Mouse (Mus musculus) kidney, embryonic 15.5 days (tissue): Measurements from ENCODE around the gene Rnf224. TPM values are rescaled to one million over a fixed set of nuclear protein-coding genes. Genes with fewer than 3 reads are reported as not detected.

ENCODE experiments used
- ATAC-seq: fragments of 200-750 bp; cut with Nextera tagmentation; replicated peaks from 2 replicates; pipeline ENCODE4 v1.8.0; 2017; ENCODE audit warnings: moderate TSS enrichment; ENCODE audit not compliant: low FRiP score
- H3K27ac ChIP-seq: fragments of 300-500 bp; sonication (generic); 2 replicates; pipeline ENCODE4 v1.5.1; 2015; ENCODE audit warnings: mild to moderate bottlenecking, inconsistent platforms
- H3K27me3 ChIP-seq: fragments of 300-500 bp; sonication (generic); 2 replicates; pipeline ENCODE4 v1.6.1; 2015; ENCODE audit warnings: inconsistent platforms
- H3K36me3 ChIP-seq: fragments of 300-500 bp; sonication (generic); 2 replicates; pipeline ENCODE4 v1.6.1; 2015; ENCODE audit warnings: inconsistent platforms
- H3K4me1 ChIP-seq: fragments of 300-500 bp; sonication (generic); 2 replicates; pipeline ENCODE4 v1.6.1; 2015; ENCODE audit warnings: inconsistent platforms
- H3K4me2 ChIP-seq: fragments of 300-500 bp; sonication (generic); 2 replicates; pipeline ENCODE4 v1.6.1; 2015; ENCODE audit warnings: moderate library complexity, mild to moderate bottlenecking, inconsistent platforms
- H3K4me3 ChIP-seq: fragments of 300-500 bp; sonication (generic); replicated peaks from 2 replicates; pipeline ENCODE4 v1.5.1; 2015; ENCODE audit warnings: mild to moderate bottlenecking, inconsistent platforms
- H3K9ac ChIP-seq: fragments of 300-500 bp; sonication (generic); 2 replicates; pipeline ENCODE4 v1.6.1; 2015; ENCODE audit warnings: mild to moderate bottlenecking, inconsistent platforms
- H3K9me3 ChIP-seq: fragments of 300-500 bp; sonication (generic); replicated peaks from 2 replicates; pipeline ENCODE4 v1.6.1; 2016; ENCODE audit warnings: inconsistent platforms
- WGBS: fragments of 180-500 bp; shearing (Covaris S2); methylation state at CpG from one replicate; pipeline ENCODE4 v1.1.7; 2015; ENCODE audit warnings: mixed read lengths; 5-methylcytosine and 5-hydroxymethylcytosine counted together
- polyA plus RNA-seq: library from polyadenylated mRNA; unstranded; fragments of >200 nt; fragmentation: Nextera tagmentation; extraction: Ambion mirVana; gene quantifications from 2 replicates; pipeline ENCODE4 v1.2.1, GENCODE M21; 2015

Gene Rnf224
- polyA plus RNA-seq, 1 experiment from 2014 or later: 0.31 TPM

GRCm38 (mm10) chr2:25223681-25224491 lies 12.7 kb downstream of the Rnf224 start:
- Histone ChIP-seq H3K36me3 (peaks cover 13% of the 10 kb centered on the region), H3K9me3 (no peaks in the 10 kb centered on the region), H3K4me3 (peak overlapping the region; percentile 72), H3K4me2 (peak overlapping the region; percentile 88), H3K27ac (peak overlapping the region; percentile 97), H3K9ac (peak overlapping the region; percentile 87), H3K4me1 (peaks cover 24% of the 10 kb centered on the region), H3K27me3 (no peaks in the 10 kb centered on the region)
- peak; percentile 52 for ATAC-seq
- 1% methylated on average over 53 of the region's 53 CpGs for WGBS

DNA sequence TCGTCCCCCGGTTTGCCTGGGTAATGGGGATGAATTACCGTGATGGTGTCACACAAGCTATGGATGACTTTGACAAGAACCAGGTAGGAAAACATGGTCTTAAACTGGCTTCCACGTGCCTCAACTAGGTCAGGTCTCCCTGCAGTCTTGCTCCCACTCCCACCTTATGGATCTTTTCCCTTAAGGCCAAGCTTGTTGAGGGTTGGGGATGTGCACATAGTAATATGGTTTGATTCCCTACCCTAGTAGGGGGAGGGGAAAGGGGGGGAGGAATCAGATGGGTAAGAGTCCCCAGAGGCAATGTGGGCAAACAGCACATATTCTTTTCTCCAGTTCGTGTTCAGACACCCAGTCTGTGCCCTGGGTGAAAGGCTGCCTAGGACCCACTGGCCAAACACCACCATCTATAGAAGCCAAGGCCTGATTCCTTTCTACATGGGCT lies 15.2 kb downstream of the Rnf224 start:
- no peaks in the 10 kb centered on the region for H3K27me3 ChIP-seq
- H3K4me2 ChIP-seq: no peak overlapping the region
- no peak overlapping the region for H3K4me3 ChIP-seq
- H3K36me3 ChIP-seq: peaks cover 13% of the 10 kb centered on the region
- H3K9me3 ChIP-seq: no peaks in the 10 kb centered on the region
- 77% methylated on average over 5 of the region's 5 CpGs for WGBS
- peaks cover 18% of the 10 kb centered on the region for H3K4me1 ChIP-seq
- H3K9ac ChIP-seq: no peak overlapping the region
- no peak overlapping the region for H3K27ac ChIP-seq
- ATAC-seq: no peak

DNA sequence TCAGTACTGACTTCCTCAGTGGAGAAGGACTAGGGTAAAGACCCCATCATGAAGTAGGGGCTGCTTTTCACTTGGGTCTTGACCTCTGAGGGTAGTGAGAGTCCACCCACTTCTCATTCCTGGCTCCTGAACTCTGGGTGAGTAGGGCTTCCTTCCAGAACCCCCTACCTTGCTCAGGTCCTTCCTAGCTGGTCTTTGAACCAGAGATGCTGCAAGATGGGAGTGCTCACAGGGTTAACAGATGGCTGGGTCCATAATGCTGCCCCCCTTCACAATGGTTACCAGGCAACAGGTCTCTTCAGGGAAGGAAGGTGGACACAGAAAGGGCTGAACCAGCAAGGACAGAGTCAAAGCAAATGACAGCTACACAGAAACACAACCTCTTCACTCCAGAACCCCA lies 18.1 kb downstream of the Rnf224 start, which contains the start of gene Fam166a:
TSS of gene Fam166a (plus strand) at position 301 of the 400 bp plus-strand sequence.
- Histone ChIP-seq H3K4me2 (no peak within 1 kb of the TSS), H3K4me1 (peaks cover 6% of the 10 kb centered on the region), H3K9ac (no peak within 1 kb of the TSS), H3K27ac (no peak within 1 kb of the TSS), H3K27me3 (no peaks in the 10 kb centered on the region), H3K36me3 (peaks cover 13% of the 10 kb centered on the region), H3K4me3 (no peak within 1 kb of the TSS), H3K9me3 (no peaks in the 10 kb centered on the region)
- no peak for ATAC-seq

DNA sequence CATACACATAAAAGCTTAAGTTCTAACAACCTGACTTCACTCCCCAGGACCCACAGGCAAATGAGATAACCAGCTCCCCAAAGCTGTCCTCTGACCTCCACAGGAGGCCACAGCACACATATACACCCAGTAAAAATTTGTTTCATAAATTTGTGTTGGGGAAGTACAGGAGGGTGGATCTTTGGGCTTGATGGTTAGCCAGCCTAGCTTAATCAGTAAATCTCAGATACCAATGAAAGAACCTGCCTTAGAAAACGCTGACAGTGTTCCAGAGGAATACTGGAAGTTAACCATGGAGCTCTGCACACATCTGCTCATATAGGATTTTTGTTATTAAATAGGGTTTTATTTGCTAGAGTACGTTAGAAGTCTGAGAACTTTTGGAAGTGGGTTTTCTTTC lies 18.9 kb downstream of the Rnf224 start:
- Histone ChIP-seq H3K4me1 (no peaks in the 10 kb centered on the region), H3K9me3 (no peaks in the 10 kb centered on the region), H3K4me2 (no peak overlapping the region), H3K9ac (no peak overlapping the region), H3K36me3 (peaks cover 13% of the 10 kb centered on the region), H3K4me3 (no peak overlapping the region), H3K27ac (no peak overlapping the region), H3K27me3 (no peaks in the 10 kb centered on the region)
- ATAC-seq: no peak
- WGBS: 58% methylated on average over 2 of the region's 2 CpGs

- Histone ChIP-seq H3K27me3 (no peaks in the 10 kb centered on the region), H3K27ac (0 out of 2 replicates have a peak within 1 kb of the TSS, but pooled peaks have one; percentile 20), H3K36me3 (no peaks in the 10 kb centered on the region), H3K9me3 (no peaks in the 10 kb centered on the region), H3K4me1 (peaks cover 18% of the 10 kb centered on the region), H3K4me2 (no peak within 1 kb of the TSS), H3K9ac (no peak within 1 kb of the TSS), H3K4me3 (no peak within 1 kb of the TSS)
- 58% methylated on average over 3 of the region's 3 CpGs for WGBS
- no peak for ATAC-seq
Observed at GRCm38 (mm10) chr2:25214444-25214843, 22.1 kb downstream of the Rnf224 start, which contains the start of gene Stpg3. Gene Stpg3 (minus strand): TSS chr2:25214637.

DNA sequence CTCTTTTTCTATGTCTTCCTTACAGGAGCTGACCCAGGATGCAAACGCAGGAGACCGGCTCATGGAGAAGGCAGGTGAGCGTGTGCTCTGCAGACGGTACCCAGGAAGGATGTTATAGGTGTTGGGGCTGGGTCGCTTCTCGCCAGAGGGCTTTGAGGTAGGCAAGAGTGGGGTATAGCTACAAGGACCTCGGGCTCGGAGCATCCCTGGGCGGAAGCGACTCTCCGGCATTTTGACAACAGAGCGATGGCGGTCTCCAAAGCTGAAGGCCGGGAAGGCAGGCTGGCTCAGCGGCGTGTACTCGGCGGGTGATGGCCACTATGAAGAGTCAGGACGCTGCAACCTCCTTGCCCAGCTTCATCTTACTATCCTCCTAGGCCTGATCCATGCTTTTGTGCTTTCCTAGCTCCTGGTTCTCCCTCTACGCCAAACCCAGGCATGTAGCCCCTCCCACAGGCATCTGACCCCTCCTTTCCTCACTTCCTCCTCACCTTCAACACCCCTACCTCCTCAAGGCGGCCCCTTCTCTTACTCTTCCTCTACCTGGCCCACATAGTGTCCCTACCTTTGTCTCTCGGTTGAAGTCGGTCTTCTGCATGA lies 23.2 kb downstream of the Rnf224 start:
- 74% methylated on average over 23 of the region's 23 CpGs for WGBS

DNA sequence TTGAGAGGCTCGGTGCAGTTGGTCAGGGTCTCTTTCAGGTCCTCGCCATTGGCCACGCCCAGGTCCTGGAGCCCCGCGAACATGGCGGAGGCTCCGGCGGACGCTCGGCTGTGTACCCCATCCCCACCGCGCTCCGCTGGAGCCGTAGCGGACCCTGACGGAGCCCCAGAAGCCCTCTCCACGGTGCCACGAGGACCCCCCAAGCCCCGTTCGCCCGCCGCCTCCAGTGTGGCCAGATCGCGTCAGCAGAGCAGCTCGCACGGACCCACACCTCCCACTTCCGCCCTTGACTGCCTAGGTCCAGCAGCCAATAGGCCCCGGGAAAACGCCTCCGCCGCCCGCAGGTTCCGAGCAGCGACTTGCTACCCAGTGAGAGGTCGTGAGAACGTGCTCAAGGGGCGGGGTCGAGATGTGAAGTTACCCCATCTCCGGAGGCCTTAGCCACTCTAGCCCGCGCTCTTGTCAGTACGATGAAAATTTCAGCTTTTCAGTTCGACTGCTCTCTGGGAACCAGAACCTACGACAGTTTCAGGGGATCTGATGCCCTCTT lies 25.4 kb downstream of the Rnf224 start, which contains the start of gene Nelfb:
TSS of gene Nelfb (minus strand) at position 369 of the 550 bp plus-strand sequence.
- Histone ChIP-seq H3K9ac (peak within 1 kb of the TSS; percentile 83), H3K27ac (peak within 1 kb of the TSS; percentile 95), H3K4me1 (peaks cover 25% of the 10 kb centered on the region), H3K4me2 (peak within 1 kb of the TSS; percentile 68), H3K9me3 (no peaks in the 10 kb centered on the region), H3K4me3 (peak within 1 kb of the TSS; percentile 96), H3K36me3 (peaks cover 31% of the 10 kb centered on the region), H3K27me3 (no peaks in the 10 kb centered on the region)
- peak; percentile 92 for ATAC-seq
- WGBS: under 1% methylated on average over 44 of the region's 44 CpGs

More for the DNA sequence above, 23.2 kb downstream of the Rnf224 start:
- no peak for ATAC-seq
- Histone ChIP-seq H3K9ac (no peak overlapping the region), H3K27me3 (no peaks in the 10 kb centered on the region), H3K27ac (no peak overlapping the region), H3K36me3 (0 out of 2 replicates have a peak, but pooled peaks cover 9% of the 10 kb centered on the region), H3K4me3 (no peak overlapping the region), H3K4me2 (no peak overlapping the region), H3K9me3 (no peaks in the 10 kb centered on the region), H3K4me1 (peaks cover 25% of the 10 kb centered on the region)

DNA sequence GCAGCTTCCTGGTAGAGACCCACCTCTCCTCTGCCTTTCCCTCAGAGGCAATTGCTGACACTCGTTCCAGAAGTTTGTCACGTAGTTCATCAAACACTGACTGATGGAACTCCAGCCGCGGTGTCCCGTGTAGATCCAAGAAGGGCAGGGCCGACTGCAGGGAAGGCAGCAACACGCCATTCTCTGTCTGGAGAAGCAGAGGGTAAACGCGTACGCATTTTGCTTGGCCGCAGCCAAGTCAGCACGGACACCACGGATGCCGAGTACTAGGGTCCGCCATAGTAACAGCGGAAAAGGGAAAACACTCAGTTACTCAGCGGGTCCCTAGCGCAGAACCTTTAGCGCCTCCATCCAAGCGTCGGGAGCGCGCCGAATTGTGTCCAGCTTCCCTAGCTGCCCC lies 25.9 kb downstream of the Rnf224 start:
- Histone ChIP-seq H3K4me3 (peak overlapping the region; percentile 96), H3K9me3 (no peaks in the 10 kb centered on the region), H3K4me2 (peak overlapping the region; percentile 68), H3K27ac (peak overlapping the region; percentile 95), H3K36me3 (peaks cover 36% of the 10 kb centered on the region), H3K9ac (peak overlapping the region; percentile 83), H3K27me3 (no peaks in the 10 kb centered on the region), H3K4me1 (peaks cover 25% of the 10 kb centered on the region)
- WGBS: under 1% methylated on average over 24 of the region's 24 CpGs
- ATAC-seq: peak; percentile 48

DNA sequence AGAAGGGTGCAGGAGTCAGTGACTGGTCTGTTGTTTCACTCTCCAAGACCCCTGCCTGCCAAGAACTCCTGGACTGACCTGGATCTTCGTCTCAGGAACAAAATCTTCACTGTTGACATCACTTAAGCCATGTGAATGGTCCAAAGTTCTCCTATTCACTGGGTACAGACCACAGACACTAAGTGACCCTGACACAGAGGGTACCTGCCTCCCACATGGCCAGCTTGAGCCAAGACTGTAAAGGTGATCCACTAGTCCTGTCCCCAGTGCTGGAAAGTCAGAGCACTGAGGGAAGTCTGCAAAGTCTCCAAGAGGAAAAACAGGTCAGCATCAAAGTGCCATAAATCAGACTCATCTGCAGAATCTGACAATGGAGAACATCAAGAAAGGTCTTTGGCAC lies 29.0 kb downstream of the Rnf224 start:
- no peak overlapping the region for H3K4me3 ChIP-seq
- ATAC-seq: no peak
- H3K36me3 ChIP-seq: peaks cover 67% of the 10 kb centered on the region
- H3K4me1 ChIP-seq: peaks cover 25% of the 10 kb centered on the region
- no peak overlapping the region for H3K9ac ChIP-seq
- 100% methylated on average over 1 of the region's 1 CpGs for WGBS
- H3K27ac ChIP-seq: no peak overlapping the region
- no peaks in the 10 kb centered on the region for H3K27me3 ChIP-seq
- no peak overlapping the region for H3K4me2 ChIP-seq
- no peaks in the 10 kb centered on the region for H3K9me3 ChIP-seq

- H3K4me1 ChIP-seq: 0 out of 2 replicates have a peak, but pooled peaks cover under 1% of the 10 kb centered on the region
- H3K27me3 ChIP-seq: no peaks in the 10 kb centered on the region
- H3K9me3 ChIP-seq: no peaks in the 10 kb centered on the region
- 67% methylated on average over 4 of the region's 4 CpGs for WGBS
- H3K9ac ChIP-seq: no peak overlapping the region
- no peak overlapping the region for H3K4me3 ChIP-seq
- peaks cover 100% of the 10 kb centered on the region for H3K36me3 ChIP-seq
- no peak overlapping the region for H3K27ac ChIP-seq
- ATAC-seq: no peak; the same call in 1 of the 2 replicates
- H3K4me2 ChIP-seq: no peak overlapping the region
Observed at GRCm38 (mm10) chr2:25203631-25204214, 32.9 kb downstream of the Rnf224 start.

- no peaks in the 10 kb centered on the region for H3K9me3 ChIP-seq
- no peak overlapping the region for H3K9ac ChIP-seq
- H3K27ac ChIP-seq: no peak overlapping the region
- peaks cover 2% of the 10 kb centered on the region; the same call in 1 of the 2 replicates for H3K27me3 ChIP-seq
- peaks cover 74% of the 10 kb centered on the region for H3K36me3 ChIP-seq
- 95% methylated on average over 2 of the region's 2 CpGs for whole genome bisulfite sequencing
- H3K4me3 ChIP-seq: no peak overlapping the region
- no peak overlapping the region for H3K4me2 ChIP-seq
- H3K4me1 ChIP-seq: peaks cover 19% of the 10 kb centered on the region
- ATAC-seq: no peak
Observed at GRCm38 (mm10) chr2:25200631-25201030, 36.0 kb downstream of the Rnf224 start.
